Mouse (Mus musculus): ENCODE results near the gene Id2. TPM values are rescaled to one million over a fixed set of nuclear protein-coding genes. Genes with fewer than 3 reads are reported as not detected.
A peak's percentile ranks its signal among the peaks of the same experiment; 100 is the strongest.

Id2 gene
- polyA plus RNA-seq (2012; rRNA removed), result 313 and 327 TPM in 2 replicates

DNA sequence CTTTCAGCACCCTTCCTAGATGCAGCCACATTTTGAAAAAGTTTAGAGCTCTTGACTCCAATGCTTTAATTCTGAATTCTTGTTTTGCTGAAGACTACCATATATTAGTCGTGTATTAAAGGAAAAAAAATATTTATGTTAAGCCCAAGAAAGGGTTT lies at the start of gene Id2:
TSS of gene Id2 (minus strand) at position 89 of the 158 bp plus-strand sequence.
- no peak for DNase-seq (ENCODE audit: low spot score)

DNA sequence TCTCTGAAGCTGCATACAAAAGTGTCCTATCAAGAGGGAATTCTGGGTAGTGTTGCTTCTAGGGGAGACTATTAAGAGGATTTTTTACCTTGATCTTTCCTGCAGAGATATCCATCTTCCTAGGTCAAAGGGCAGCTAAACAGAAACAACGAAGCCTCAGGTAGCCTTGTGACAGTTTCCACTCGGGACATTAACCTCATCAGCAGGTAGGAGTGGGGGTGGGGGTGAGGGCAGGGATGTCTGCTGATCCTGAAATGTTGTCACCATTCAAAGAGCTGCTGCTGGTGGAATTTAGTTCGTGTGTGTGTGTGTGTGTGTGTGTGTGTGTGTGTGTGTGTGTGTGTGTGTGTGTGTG lies 48.4 kb upstream of the Id2 start:
- DNase-seq (ENCODE audit: low spot score), result no peak

DNA sequence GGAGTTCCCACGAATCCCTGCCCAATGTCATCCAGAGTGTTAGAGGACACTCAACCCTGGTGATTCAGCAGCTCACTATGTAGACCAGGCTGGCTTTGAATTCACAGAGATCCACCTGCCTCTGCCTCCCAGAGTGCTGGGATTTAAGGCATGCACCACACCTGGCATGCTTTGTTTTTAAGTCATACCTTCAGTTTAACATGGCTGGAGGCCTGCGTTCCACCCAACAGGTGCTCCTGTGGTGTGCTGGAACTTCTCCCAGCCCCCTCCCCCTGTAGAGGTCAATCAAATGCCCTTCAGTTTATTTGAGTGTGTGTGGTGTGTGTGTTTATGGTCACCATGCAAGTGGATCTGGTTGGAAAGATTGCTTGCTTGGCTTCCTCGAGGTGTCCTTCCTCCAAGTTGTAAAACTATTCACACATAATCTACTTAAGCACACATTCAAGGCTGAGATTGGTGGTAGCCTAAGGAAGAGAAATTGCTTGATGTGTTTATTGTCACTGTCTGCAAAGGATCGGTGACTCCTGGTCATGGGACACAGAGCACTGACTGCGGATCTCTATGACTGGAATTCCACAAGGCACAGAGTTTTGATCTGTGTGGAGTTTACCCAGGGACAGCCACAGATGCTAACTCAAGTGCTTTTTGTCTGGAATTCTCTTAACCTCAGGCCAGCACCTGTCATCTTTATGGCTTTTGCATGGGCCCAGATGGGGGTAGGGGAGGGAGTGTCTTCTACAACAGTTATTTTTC lies 47.8 kb upstream of the Id2 start:
- DNase-seq (ENCODE audit: low spot score), result no peak

DNA sequence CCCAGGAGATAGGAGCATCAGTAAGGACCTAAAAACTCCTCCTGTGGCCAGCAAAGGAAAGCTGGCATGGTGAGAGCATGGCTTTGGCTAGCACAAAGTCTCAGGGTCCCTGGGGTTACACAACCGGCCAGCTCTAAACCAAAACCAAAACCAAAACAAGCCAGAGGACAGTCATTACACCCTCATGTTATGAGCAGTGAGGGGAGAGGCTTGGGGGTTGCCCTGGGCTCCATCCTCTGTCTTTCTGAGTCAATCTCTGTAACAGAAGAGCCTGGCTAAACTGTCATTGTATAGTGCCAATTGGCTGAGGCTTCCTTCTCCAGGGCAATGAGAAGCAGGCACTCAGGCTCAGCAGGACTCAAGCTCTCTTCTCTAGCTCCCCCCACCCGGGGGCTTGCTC lies 46.6 kb upstream of the Id2 start:
- DNase-seq (ENCODE audit: low spot score), result no peak

DNA sequence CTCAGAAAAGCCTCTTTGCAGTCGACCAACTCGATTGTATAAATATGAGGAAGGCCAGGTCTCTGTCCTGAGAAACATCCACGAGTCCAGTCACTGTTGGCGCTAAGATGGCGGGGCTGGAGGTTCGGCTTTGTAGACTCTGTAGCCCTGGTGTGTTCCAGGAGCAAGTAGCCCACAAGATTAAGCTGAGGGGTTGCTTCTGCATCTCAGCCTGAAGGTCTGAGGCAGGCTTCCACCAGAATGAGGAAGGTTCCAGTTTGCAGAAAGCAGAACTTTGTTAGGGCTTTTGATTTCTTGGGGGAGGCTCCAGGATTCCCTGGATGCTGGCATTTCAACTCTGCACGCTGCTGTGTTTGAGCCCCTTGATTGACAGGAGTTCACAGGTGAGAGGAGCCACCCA lies 45.3 kb upstream of the Id2 start:
- DNase-seq (ENCODE audit: low spot score), result no peak

DNA sequence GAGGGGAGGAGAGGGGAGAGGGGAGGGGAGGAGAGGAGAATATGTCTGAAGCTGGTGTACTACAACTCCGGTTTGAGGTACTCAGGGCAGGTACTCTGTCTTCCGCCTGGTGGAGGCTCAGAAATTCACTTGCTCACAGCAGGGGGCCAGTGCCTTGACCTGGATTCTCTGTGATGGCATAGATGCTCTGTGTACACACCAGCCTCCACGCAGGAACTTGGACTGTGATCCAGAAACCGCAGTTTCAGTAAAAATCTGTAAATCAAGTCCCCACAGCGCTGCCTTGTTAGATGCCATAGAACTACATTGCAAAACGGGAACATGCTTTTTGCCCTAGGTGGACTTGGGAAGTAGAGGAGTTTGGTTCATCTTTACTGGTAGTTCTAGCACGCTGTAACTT lies 44.4 kb upstream of the Id2 start:
- no peak for DNase-seq (ENCODE audit: low spot score)

DNA sequence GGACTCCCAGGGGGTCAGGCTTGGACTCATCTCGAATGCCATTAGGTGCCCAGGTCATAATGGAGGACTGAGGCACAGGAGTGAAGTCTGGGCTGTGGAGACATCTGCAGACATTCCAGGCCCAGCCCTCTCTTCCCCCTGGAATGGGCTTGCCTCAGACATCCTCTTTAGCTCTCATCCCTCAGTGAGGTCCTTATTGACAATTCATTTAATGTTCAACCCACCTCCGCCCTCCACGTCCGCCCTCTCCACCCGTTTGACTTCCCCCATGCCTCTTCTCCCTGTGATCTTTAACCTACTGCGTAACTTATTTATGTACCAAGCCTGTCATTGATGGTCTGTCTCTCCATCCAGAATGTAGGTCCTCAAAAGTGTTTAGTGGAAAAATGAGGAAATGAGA lies 43.2 kb upstream of the Id2 start:
- no peak for DNase-seq (ENCODE audit: low spot score)

DNA sequence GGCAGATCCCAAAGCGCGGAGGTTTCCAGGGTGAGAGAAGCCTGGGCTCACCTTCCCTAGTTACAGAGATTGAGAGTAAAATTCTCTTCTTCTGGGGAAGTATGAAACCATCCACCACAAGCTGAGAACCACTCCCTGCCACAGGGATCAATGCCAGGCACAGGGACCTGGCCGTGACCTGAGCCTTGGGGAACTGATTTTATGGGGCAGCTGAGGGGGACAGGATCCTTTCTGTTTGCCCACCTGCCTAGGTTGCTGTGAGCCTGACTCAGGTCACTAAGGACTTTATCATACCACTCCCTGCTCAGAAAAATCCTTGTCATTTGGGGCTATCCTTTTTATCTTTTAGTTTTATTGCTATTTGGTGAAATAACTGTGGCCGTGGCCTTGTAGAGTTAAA lies 41.7 kb upstream of the Id2 start:
- no peak for DNase-seq (ENCODE audit: low spot score)

DNA sequence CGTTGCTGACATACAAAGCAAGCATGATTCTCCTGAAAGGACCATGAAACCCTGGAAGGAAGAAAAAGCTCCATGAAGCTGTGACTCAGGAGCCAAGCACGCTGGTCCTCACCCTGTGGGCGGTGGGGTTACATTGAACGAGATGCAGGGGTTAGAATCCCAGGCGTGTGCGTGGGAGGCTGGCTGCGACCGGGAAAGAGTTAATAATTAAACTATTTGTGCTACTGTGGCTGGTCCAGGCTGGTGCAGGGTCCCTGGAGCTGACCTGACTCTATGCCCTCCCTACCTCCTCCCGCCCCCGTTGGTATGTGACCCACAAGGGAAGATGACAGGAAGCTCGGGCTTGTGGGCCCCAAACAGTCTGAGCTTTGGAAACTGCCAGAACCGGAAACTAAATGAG lies 35.1 kb upstream of the Id2 start:
- DNase-seq (ENCODE audit: low spot score), result no peak

DNA sequence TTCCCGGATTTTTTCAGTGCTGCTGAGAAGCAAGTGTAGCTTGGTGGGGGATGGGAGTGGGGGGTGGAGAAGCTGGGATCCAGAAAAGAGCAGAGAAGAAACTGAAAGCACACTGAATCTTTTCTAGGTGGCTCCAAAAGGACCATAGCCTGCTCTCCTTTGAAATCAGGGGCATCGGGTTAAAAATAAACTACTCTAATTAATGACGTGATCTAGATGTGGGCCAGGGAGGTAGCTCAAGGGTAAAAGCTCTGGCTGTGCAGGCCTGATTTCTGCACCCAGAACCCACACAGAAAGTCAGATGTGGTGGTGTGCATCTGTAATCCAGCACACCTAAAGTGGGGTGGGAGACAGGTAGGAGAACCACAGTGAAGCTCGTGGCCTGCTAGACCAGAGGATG lies 30.7 kb upstream of the Id2 start:
- no peak for DNase-seq (ENCODE audit: low spot score)

DNA sequence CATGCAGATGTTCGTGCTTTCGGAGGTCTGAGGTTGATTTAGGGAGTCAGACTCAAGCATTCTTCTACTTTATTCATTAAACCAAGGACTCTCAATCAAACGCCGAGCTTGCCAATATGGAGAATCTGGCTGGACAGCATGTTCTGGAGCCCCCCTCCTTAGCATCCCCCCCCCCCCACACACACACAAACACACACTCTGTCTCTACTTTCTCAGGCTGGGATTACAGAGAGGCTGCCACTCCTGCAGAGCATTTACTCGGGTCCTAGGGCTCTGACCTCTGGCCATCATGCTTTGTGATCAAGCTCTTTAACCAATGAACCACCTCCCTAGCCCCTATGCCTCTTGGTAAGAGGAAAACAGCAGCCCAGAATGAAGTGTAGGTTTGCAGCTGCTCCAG lies 29.3 kb upstream of the Id2 start:
- DNase-seq (ENCODE audit: low spot score), result no peak

DNA sequence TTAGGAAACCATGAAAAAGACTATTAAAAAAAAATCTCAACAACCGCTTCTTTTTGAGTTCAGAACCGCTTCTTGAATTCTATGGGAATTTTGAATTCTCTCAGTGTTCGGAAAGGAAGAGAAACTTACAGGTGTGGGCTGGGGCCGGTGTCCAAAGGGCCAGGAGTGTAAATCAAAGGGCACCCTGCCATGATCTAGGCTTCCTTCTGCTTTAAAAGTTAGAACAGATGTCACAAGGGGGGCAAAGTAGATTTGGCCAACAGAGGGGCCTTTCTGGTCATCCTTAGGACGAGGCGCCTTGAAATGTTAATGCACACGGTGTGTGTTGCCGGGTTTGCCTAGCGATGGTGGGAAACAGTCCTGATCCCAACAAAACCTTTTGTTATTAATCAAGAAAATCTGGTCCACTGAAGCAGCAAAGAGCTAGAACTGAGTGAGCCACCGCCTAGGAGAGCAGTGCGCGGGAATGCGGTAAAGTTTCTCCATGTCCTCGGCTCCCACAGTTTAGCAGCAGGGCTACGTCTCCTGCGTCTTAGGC lies 28.4 kb upstream of the Id2 start:
- no peak for DNase-seq (ENCODE audit: low spot score)

DNA sequence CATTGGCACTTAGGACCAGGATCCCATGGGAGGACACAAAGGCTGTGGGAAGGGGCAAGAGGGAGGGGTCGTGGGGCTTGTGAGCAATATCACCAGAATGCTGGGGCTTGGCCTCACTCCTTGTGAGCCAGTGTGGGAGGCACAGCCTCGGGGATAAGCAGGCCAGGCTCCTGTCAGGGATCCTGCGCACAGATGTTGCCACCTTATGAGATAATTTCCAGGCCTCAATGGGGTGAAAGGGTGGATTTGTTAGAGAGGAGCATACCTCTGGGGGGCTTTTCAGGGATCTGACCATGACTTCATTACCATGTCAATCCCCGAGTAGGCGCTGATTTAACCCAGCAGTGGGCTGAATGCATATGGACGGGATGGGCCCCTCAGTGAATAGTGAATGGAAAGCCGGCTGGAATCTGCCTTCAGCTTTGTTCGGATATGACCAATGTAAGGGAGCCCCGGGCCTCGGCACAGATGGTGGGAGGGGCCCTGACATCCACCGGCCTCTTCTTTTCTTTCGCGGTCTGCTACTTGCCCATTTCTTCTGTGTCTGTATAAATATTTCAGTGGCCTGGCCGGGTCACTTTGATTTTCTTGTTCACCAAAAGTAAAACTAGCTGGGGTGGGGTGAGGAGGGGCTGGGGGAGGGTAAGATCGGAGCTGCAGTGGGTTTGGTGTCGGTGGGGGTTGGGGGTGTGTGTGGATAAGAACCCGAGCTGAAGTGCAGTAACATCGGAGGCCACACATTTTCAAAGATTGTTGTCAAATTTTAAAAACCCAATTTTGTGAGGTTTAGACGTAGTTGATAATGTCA lies 27.7 kb upstream of the Id2 start:
- no peak for DNase-seq (ENCODE audit: low spot score)

DNA sequence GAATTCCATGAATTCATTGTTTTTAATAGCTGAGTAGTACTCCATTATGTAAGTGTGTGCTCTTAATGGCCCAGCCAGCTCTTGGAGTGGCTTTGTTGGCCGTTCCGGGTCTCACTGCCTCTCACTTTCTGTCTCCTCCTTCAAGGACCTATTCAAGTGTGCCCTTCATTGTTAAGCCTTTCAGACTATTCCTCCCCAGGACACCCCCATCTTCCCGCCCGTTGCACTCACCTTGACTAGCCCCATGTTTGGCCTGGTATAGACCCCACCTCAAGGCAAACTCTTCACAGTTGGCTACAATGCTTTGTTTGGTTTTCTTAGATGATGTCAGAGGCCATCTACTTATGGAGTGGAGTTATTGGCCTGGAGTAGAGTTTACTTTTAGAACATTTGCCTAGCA lies 23.8 kb upstream of the Id2 start:
- no peak for DNase-seq (ENCODE audit: low spot score)

DNA sequence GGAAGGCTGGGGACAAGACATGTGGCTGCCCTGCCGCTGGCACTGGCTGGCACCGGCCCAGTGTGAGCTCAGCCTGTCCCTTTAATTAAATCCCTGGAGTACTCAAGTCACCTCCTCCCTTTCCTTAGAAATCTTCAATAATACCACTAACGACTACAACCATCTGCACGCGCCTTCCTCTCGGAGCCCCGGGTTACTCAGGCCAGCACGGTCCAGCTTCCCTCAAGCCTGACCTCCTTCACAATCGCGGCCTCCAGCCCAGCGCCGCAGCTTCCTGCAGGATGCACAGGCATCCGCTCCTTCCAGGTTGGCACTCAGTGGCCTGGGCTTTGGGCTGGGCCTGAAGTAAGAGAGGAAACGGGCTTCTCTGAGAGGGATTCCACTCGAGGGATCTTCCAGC lies 22.3 kb upstream of the Id2 start:
- no peak for DNase-seq (ENCODE audit: low spot score)

DNA sequence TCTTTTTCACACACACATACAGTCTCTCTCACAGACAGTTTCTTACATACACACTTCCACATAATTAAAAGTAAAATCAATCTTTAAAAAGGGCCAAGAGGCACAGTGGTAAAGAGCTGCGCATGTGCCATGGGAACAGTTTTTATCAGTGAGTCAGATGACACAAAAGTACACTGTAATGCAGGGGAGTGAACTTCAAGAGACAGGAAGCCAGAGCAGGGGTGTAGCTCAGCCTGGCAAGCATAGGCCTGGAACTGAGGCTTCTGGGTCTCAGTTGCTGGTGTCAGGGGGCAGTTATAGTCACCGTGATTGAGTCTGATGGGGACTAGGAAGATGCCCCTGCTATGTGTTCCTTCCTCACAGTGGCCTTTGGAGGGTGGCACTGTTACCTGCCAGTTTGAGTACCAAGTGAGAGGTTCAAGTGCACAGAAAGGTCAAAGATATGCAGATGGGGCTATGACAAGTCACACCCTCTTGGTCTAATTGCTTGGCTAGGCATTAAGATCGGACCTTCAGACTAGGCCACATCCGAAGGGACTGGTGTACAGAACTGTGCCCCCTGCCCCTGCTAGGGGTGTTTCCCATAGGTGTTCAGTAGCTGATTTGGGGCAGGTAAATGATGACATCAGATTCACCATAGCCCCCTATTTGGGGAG lies 21.0 kb upstream of the Id2 start:
- no peak for DNase-seq (ENCODE audit: low spot score)

DNA sequence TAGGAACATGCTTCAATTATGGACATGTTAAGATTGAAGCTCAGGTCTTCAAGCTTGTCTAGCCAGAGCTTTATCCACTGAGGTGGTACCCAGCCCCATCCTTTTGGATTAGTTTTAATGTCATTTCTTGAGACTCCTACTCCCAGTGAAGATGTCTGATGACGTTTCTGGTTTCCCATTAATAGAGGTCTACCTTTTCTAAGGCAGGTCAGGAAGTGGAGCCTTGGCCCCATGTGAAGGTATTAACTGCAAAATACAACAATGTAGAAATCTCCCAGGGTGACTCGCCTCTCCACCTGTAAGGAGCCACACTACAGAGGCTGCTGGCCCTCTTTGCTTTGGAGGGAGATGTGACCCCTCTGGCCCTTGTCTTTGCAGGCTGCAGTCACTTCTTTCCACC lies 19.2 kb upstream of the Id2 start:
- no peak for DNase-seq (ENCODE audit: low spot score)

DNA sequence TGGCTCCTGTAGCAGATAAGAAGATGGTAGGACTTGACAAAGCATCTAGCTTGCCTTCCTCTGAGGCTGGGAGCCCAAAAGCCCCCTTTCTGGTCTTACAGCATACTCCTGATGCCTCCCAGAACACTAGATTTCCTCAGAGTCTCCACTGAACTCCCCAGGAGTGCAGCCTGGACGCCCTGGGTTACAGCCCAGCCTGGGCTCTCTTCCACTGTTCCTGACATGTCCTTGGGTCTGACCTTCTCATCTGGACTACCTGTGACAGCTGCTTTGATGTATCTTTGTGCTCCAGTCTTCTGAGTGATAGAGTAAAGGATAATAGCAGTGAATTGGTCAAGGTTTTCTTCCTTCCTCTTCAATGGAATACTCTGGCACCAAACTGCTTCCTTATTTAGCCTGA lies 17.5 kb upstream of the Id2 start:
- no peak for DNase-seq (ENCODE audit: low spot score)

DNA sequence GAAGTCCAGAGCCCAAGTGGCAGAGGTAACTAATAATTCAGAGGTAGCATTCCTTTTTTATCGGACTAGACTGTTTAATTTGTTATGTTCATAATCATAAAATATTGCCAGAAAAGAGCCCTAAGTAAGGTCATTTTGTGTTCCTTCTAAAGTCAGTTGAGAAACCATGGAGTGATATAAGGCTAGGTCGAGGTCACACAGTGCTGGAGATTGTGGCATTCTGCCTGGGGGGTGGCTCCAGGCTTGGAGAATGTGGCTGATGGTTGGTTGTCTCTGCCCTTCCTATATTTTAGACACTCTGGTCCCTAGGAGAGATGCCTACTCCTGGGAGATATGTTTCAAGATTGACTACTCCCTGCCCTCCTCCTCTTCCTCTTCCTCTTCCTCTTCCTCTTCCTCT lies 16.4 kb upstream of the Id2 start:
- no peak for DNase-seq (ENCODE audit: low spot score)

DNA sequence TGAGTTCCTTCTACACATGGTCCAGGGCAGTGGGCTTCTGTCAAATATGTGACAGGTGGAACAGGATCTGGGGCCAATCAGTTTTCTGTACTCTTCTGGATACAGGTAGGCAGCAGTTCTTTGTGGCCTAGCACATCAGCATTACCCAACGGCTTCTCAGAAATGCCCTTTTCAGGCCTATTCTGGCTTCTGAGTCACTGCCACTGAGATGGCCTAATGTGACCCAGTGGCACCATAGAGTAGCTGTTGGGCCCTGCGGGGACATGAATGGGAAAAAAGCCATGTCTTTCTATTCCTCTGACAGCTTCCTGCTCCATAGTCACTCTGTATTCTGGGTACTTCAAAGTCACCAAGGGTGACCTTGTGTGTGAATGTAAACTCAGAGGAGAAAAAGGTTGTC lies 15.9 kb upstream of the Id2 start:
- no peak for DNase-seq (ENCODE audit: low spot score)

DNA sequence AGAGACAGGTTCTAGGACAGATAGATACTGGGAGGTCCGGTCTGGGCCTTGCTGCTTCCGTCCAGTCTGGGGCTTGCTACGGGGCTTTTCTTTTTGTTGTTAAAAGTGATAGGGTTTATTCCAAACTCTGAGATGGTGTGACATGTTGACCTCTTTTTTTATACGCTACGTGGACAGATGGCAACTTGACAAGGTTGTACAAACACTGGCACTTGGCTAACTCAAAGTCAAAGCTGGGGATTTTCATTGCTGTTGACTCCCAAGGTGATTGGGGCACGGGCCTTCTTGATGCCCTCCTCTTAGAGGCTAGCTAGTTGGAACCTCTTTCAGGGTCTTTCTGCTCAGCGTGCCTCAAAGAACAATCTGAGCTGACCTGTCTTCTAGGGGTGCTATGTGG lies 13.7 kb upstream of the Id2 start:
- no peak for DNase-seq (ENCODE audit: low spot score)

DNA sequence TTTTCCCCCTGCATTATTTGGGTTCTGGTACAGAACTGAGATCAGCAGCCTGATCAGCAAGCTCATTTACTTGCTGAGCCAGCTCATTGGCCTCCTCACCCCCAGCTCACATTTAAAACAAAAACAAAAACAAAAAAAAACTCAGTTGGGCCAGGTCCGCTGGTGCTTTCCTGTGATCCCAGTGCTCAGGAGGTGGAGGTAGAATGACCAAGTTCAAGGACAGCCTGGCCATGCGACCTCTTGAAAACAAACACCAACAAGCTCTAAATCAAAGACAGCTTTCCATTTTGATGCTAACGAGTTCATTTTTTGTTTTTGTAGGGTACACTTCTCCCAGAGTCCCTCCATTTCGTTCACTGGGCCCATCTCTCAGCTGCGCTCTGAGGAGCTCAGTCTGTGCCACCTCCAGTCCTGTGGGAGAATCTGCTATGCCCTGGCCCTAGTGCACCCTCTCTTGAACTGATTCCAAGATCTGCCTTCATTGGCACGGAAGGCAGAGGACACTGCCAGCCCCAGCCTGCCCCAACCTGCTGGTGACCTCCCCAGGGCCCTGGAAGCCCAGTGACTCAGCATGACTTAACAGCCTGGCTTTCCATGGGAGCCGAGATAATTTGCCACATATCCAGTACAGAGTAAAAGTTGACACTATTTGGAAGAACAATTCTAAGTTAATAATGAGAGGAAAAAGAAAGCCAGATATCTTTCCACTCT lies 13.2 kb upstream of the Id2 start:
- peak; percentile 58 for DNase-seq (ENCODE audit: low spot score)

DNA sequence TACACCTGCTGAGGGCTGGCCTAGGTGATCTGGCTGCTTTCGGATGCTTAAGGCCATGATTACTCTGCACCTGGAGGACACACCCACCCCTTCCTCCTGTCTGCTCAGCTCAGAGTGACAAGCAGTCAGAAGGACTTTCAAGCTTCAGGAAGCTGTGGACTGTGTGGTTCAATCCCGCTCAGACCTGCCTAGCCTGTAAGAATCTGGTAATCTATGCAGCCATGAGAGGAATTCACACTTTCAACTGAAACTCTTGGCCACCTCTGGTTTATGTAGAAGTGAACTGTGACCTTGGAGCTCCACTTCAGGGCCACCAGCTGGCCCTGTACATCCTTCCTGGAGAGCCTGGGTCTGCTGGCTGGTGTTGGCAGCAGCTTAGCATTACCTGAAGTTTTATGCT lies 11.9 kb upstream of the Id2 start:
- no peak for DNase-seq (ENCODE audit: low spot score)
